Mouse (Mus musculus): ENCODE results near the gene Elovl2. TPM values are rescaled to one million over a fixed set of nuclear protein-coding genes. Genes with fewer than 3 reads are reported as not detected.
A peak's percentile ranks its signal among the peaks of the same experiment; 100 is the strongest.
"Not testable (repeated sequence)": the region's sequence is repeated elsewhere in the genome, so short reads cannot be mapped to it uniquely, and the experiment has no call there.

Gene Elovl2
- total and polyA plus RNA-seq, 3 experiments: not detected

DNA sequence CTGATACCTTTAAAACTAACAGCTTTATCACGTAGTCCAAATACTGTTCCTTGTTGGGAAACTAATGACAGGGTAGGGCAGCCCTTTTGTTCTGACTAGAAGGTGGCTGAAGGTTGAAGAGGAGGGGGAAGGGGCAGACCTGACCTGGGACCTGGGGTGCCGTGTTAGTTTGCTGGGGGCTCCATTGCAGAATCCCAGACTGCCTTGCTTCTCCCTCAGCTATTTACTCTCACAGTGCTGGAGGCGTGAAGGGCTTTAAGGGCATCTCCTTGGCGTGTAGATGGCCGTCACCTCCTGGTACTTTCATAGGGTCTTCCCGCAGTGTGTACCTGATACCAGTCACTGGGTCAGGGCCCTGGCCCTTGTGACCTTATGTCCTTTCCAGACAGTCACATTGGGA is 31.9 kb upstream of the Elovl2 start:
- peaks cover 2 to 10% of the 10 kb centered on the region in 2 experiments; a peak in 2 of 4 replicates for H3K4me1 ChIP-seq (ENCODE audit: control insufficient read depth in 1 of 2, insufficient read depth in 2 of 2, low read length in 2 of 2)

GRCm38 (mm10) chr13:41251667-41252066 is 31.5 kb upstream of the Elovl2 start:
- peak; percentile 14 for DNase-seq (ENCODE audit: low read depth, low spot score)
- TF ChIP-seq RCOR1 (IDR thresholded peaks at IDR 0.05; ENCODE audit: low read depth, low read length) (no peak), EP300 (IDR thresholded peaks at IDR 0.05; ENCODE audit: low read depth in 1 of 2, low read length in 2 of 2) (no peak), KAT2A (conservative IDR thresholded peaks at IDR 0.05; ENCODE audit: low read depth, low read length) (no peak), MEF2A (IDR thresholded peaks at IDR 0.05; ENCODE audit: extremely low read depth, insufficient replicate concordance, low read depth, low read length, poor library complexity, severe bottlenecking) (no peak), BHLHE40 (IDR thresholded peaks at IDR 0.05; ENCODE audit: borderline replicate concordance, low read depth, low read length) (no peak)
- no peaks in the 10 kb centered on the region for H3K27me3 ChIP-seq (ENCODE audit: control insufficient read depth in 1 of 2, insufficient read depth in 2 of 2, low read length in 2 of 2)
- peaks cover 0 to 8% of the 10 kb centered on the region in 2 experiments for H3K36me3 ChIP-seq (ENCODE audit: control insufficient read depth in 1 of 2, insufficient read depth in 2 of 2, low read length in 2 of 2)
- no peak overlapping the region for H3K4me3 ChIP-seq (ENCODE audit: control insufficient read depth in 1 of 2, insufficient read depth in 1 of 2, low read depth in 2 of 2, low read length in 2 of 2)
- peaks cover 16% of the 10 kb centered on the region for H3K79me2 ChIP-seq (ENCODE audit: control insufficient read depth, insufficient read depth, low read length, poor library complexity)
- H3K4me1 ChIP-seq (ENCODE audit: control insufficient read depth in 1 of 2, insufficient read depth in 2 of 2, low read length in 2 of 2): peaks cover 0 to 8% of the 10 kb centered on the region in 2 experiments; a peak in 1 of 4 replicates
- H3K9ac ChIP-seq (ENCODE audit: control insufficient read depth, low read depth, low read length, poor library complexity, severe bottlenecking): no peak overlapping the region
- no peaks in the 10 kb centered on the region for H3K9me3 ChIP-seq (replicated peaks; ENCODE audit: insufficient read depth, low read length)
- H3K27ac ChIP-seq (ENCODE audit: control insufficient read depth, low read depth, low read length): no peak overlapping the region

More for the DNA sequence above, 31.9 kb upstream of the Elovl2 start:
- H3K79me2 ChIP-seq (ENCODE audit: control insufficient read depth, insufficient read depth, low read length, poor library complexity): peaks cover 16% of the 10 kb centered on the region
- no peaks in the 10 kb centered on the region for H3K27me3 ChIP-seq (ENCODE audit: control insufficient read depth in 1 of 2, insufficient read depth in 2 of 2, low read length in 2 of 2)
- no peak overlapping the region for H3K9ac ChIP-seq (ENCODE audit: control insufficient read depth, low read depth, low read length, poor library complexity, severe bottlenecking)
- H3K4me3 ChIP-seq (ENCODE audit: control insufficient read depth in 1 of 2, insufficient read depth in 1 of 2, low read depth in 2 of 2, low read length in 2 of 2): no peak overlapping the region
- DNase-seq (ENCODE audit: low read depth, low spot score): no peak
- H3K36me3 ChIP-seq (ENCODE audit: control insufficient read depth in 1 of 2, insufficient read depth in 2 of 2, low read length in 2 of 2): peaks cover 0 to 10% of the 10 kb centered on the region in 2 experiments
- H3K9me3 ChIP-seq (replicated peaks; ENCODE audit: insufficient read depth, low read length): no peaks in the 10 kb centered on the region
- no peak overlapping the region for H3K27ac ChIP-seq (ENCODE audit: control insufficient read depth, low read depth, low read length)
- TF ChIP-seq RAD21 (IDR thresholded peaks at IDR 0.05; ENCODE audit: low read depth, low read length) (no peak), POLR2AphosphoS5 (IDR thresholded peaks at IDR 0.05; ENCODE audit: borderline replicate concordance, low read depth, low read length) (no peak), CHD1 (IDR thresholded peaks at IDR 0.05; ENCODE audit: low read depth, low read length) (no peak), ELF1 (IDR thresholded peaks at IDR 0.05; ENCODE audit: low read depth, low read length) (no peak)

DNA sequence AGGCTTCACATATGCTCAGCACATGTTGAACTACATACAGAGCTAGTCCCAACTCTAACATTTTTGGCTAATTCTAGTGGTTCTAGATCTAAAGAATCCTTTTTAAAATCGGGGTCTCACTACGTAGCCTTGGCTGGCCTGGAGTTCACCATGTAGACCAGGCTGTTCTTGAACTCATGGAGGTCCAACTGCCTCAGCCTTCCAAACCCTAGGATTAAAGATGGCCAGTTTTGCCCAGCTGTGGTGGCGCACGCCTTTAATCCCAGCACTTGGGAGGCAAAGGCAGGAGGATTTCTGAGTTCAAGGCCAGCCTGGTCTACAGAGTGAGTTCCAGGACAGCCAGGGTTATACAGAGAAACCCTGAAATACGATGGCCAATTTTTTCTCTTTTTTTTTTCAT is 31.0 kb upstream of the Elovl2 start:
- peak; percentile 81 for TF ChIP-seq TBP (IDR thresholded peaks at IDR 0.05; ENCODE audit: low read depth, low read length)
- peak overlapping the region in 1 of 2 experiments; percentile 99; a peak in 2 of 4 replicates for H3K4me3 ChIP-seq (ENCODE audit: control insufficient read depth in 1 of 2, insufficient read depth in 1 of 2, low read depth in 2 of 2, low read length in 2 of 2)
- H3K9me3 ChIP-seq (replicated peaks; ENCODE audit: insufficient read depth, low read length); H3K27ac ChIP-seq (ENCODE audit: control insufficient read depth, low read depth, low read length); H3K4me1 ChIP-seq (ENCODE audit: control insufficient read depth in 1 of 2, insufficient read depth in 2 of 2, low read length in 2 of 2); H3K27me3 ChIP-seq (ENCODE audit: control insufficient read depth in 1 of 2, insufficient read depth in 2 of 2, low read length in 2 of 2); H3K9ac ChIP-seq (ENCODE audit: control insufficient read depth, low read depth, low read length, poor library complexity, severe bottlenecking); H3K36me3 ChIP-seq (ENCODE audit: control insufficient read depth in 1 of 2, insufficient read depth in 2 of 2, low read length in 2 of 2): not testable (repeated sequence)
- DNase-seq (ENCODE audit: low read depth, low spot score): peak; percentile 20
- H3K79me2 ChIP-seq (ENCODE audit: control insufficient read depth, insufficient read depth, low read length, poor library complexity): peaks cover 16% of the 10 kb centered on the region
